Mouse (Mus musculus) forebrain, embryonic 12.5 days (tissue): ENCODE measurements at regions not wholly inside any gene's neighbourhood (a gene's known extent, or its start where the extent isn't known, plus 50 kb on each side); places are given as distances from the start of the nearest gene placed in this dataset.
A peak's percentile ranks its signal among the peaks of the same experiment; 100 is the strongest.

Experiments
- ATAC-seq: fragments of 200-750 bp; cut with Nextera tagmentation; 2 replicates; pipeline ENCODE4 v1.8.0; 2017; ENCODE audit warnings: moderate TSS enrichment; ENCODE audit not compliant: low FRiP score
- H3K27ac ChIP-seq: fragments of 300-500 bp; sonication (generic); 2 replicates; pipeline ENCODE4 v1.5.1; 2016; ENCODE audit warnings: mild to moderate bottlenecking
- H3K27me3 ChIP-seq: fragments of 300-500 bp; sonication (generic); 2 replicates; pipeline ENCODE4 v1.6.1; 2016; ENCODE audit warnings: mild to moderate bottlenecking
- H3K36me3 ChIP-seq: fragments of 300-500 bp; sonication (generic); replicated peaks from 2 replicates; pipeline ENCODE4 v1.6.1; 2016; ENCODE audit warnings: mild to moderate bottlenecking
- H3K4me1 ChIP-seq: fragments of 300-500 bp; sonication (generic); 2 replicates; pipeline ENCODE4 v1.6.1; 2016
- H3K4me2 ChIP-seq: fragments of 300-500 bp; sonication (generic); 2 replicates; pipeline ENCODE4 v1.6.1; 2016; ENCODE audit warnings: mild to moderate bottlenecking, moderate library complexity
- H3K4me3 ChIP-seq: fragments of 300-500 bp; sonication (generic); replicated peaks from 2 replicates; pipeline ENCODE4 v1.5.1; 2016; ENCODE audit warnings: mild to moderate bottlenecking
- H3K9ac ChIP-seq: fragments of 300-500 bp; sonication (generic); 2 replicates; pipeline ENCODE4 v1.6.1; 2016; ENCODE audit warnings: mild to moderate bottlenecking
- H3K9me3 ChIP-seq: fragments of 300-500 bp; sonication (generic); 2 replicates; pipeline ENCODE4 v1.6.1; 2016
- WGBS: fragments of 180-500 bp; shearing (Covaris S2); methylation state at CpG from one replicate; pipeline ENCODE4 v1.1.7; 2016; 5-methylcytosine and 5-hydroxymethylcytosine counted together

DNA sequence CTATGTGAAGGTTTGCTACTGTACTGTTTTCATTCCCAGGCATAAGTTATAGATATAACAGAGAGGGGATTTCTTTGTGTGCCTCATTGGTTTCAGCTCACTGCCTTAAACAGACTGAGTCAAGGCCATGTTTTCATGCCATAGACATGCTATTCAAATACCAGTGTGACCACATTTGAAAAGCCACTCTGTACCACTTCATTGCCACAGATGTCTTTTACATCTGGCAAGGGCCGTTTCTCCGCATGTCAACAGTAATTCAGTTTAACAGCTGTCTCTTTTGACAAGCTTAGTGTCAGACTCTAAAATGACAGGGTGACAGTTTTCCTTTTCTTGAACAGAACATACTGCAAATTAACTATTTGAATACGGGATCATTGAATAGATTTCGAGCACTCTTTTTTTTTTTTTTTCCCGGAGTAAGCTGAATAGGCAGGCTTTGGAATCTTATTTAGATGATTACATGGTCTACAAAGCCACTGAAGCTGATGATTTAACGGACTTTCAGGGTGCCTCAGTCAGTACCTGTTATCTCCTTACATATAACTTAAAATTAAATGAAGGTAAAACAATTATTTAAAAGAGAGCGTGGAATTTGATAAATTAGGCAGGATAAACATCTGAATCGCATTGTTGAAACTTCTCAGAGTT, 229.4 kb upstream of the Pou3f4 start:
- Histone ChIP-seq H3K27me3 (no peaks in the 10 kb centered on the region), H3K9ac (no peak overlapping the region), H3K9me3 (no peaks in the 10 kb centered on the region), H3K4me1 (no peaks in the 10 kb centered on the region), H3K4me2 (no peak overlapping the region), H3K36me3 (no peaks in the 10 kb centered on the region), H3K27ac (no peak overlapping the region), H3K4me3 (no peak overlapping the region)
- WGBS, result 45% methylated on average over 8 of the region's 8 CpGs
- peak; percentile 77 for ATAC-seq
